Mouse (Mus musculus) spleen, embryonic (tissue): ENCODE data around the gene Olfr148.

Experiments
- CTCF ChIA-PET: fragments of 350-600 bp; sonication (Branson Sonifier 250); formaldehyde crosslinking; loops from one replicate; lab custom pipeline; 2022; lab: Charles Lee

Gene Olfr148

DNA sequence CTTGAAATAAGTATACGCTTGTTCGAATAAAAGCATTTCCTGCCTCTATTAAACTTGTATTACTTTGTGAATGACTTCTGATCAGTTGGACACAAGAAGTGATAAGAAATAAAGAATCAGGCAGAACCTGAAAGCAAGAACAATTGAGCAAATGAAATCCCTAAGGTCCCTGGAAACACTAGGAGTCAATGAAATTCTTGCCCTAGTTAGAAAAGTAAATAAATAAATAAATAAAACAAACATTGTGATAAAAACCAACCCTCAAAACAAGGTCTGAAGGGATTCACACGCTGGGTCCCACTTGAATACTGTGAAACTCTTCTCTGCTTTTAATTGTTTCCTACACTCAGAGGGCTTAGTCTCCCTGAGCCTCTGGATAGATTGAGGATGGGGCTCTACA lies at the start of gene Olfr148:
Gene Olfr148 (plus strand): TSS at position 301 of the 400 bp plus-strand sequence.
- CTCF ChIA-PET, result no interaction called here

DNA sequence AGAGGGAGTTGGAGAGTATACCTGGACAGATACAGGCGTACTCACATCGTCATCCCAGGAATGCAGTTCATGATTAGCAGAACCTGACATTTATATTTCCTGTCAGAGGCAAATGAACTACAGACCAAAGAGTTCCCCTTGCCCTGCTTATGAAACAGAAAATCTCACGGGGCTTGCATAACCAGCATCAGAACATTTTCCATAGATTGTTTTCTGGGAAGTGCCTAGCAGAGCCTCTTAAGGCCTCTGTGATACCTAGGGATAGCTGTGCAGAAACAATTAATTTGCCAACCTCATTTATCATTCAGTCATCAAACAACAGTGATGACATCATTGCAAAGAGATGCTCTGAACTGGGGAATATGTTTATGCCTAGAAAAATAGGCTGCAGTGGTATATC lies 35.0 kb upstream of the Olfr148 start, which contains the start of gene Olfr959:
Gene Olfr959 (minus strand): TSS at position 101 of the 400 bp plus-strand sequence.
- CTCF ChIA-PET, result no interaction called here

DNA sequence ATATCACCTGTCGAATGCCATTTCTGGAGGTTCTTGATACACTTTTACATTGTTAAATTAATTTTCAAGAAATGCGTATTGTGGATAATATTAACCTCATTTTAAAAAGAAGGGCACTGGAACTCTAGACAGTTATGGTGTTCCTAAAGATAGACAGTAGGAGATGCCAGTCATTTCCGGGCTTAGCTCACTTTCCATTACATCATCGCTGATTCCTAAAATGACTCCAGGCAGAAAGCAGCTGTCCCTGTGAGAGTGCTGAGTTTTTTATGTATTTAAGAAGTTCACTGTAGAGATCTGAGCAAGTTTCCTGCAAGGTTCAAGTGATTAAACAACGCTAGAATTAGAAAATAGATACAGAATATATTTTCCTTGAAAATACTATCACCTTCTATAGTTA lies 33.4 kb upstream of the Olfr148 start:
- CTCF ChIA-PET, result no interaction called here

GRCm38 (mm10) chr9:39602536-39603332 lies 7.7 kb upstream of the Olfr148 start:
- CTCF ChIA-PET, result no interaction called here

- CTCF ChIA-PET, result no interaction called here
These were observed 7.1 kb upstream of the Olfr148 start for GRCm38 (mm10) chr9:39603333-39603845.

GRCm38 (mm10) chr9:39603999-39604453 lies 6.4 kb upstream of the Olfr148 start, which contains the start of gene AW551984:
Gene AW551984 (minus strand): TSS chr9:39604403.
- CTCF ChIA-PET, result no interaction called here

DNA sequence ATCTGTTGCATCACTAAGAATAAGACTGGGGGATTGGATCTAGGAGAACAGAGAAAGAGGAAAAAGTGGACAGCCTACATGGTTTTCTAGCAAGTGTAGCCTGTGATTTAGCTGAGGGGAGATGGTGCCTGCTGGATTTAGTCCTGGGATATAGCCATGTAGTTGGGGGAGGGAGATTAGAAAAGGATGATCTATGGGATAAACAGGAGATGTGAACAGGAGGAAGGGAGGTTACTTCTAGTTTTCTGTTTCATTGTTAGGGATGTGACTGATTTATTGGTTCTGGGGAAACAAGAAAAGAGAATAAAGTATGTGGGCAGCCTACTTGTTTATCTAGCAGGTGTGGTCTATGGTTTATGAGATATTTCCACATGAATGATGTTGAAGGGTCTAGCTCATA lies 2.0 kb upstream of the Olfr148 start:
- CTCF ChIA-PET, result no interaction called here

DNA sequence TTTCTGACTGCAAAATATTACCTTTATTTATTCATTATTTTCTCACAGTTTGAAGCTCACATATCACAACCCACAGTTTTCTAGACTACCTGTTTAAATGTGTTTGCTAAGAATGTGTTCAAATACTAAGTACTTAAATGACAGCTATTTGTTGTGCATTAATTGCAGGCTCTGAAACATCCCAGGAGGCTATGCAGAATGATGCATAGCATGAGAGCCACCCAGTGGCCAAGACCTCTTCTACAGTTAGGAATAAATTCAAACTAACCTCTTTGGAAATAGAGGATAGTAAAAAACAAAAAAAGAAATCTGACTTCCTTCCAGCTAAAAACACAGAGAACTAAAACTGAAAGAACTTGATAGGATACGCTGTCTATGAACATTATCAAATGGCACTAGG lies 1.5 kb downstream of the Olfr148 start:
- CTCF ChIA-PET, result no interaction called here

- CTCF ChIA-PET, result no interaction called here
These were observed 10.6 kb downstream of the Olfr148 start, which contains the start of gene Olfr960 for GRCm38 (mm10) chr9:39621073-39621472. Gene Olfr960 (plus strand): TSS chr9:39621373.

DNA sequence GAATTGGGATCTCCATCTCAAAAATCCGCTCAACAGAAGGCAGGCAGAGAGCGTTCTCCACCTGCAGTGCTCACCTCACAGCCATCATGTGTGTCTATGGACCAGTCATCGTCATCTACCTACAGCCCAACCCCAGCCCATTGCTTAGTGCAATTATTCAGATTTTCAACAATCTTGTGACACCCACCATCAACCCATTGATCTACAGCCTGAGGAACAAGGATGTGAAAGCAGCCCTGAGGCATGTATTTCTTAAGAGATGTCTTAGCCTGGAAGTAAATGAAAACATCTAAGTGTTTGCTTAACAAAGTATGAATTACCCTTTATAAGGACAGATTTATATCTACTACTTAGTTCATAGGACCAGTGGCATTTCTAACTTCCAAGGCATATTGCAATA lies 13.3 kb downstream of the Olfr148 start:
- CTCF ChIA-PET, result no interaction called here

GRCm38 (mm10) chr9:39624711-39625110 lies 14.3 kb downstream of the Olfr148 start:
- CTCF ChIA-PET, result no interaction called here

DNA sequence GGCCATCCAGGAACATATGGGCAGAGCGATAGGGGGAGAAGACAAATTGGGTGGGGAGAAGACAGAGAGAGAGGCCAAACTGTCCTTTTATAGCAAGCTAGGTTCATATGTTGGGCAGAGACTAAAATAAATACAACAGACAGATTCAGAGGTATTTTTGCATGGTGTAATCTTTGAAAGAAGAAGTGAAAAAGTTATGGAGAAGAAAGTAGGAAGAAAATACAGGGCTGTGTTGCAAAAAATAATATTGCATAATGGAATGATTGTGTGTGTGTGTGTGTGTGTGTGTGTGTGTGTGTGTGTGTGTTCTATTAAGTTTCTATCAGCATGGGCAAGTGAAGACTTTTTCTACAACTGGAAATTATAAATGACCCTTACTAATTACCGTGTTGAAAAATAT lies 18.6 kb downstream of the Olfr148 start:
- CTCF ChIA-PET, result no interaction called here

GRCm38 (mm10) chr9:39633913-39634594 lies 23.6 kb downstream of the Olfr148 start:
- CTCF ChIA-PET, result no interaction called here

GRCm38 (mm10) chr9:39644785-39645184 lies 34.3 kb downstream of the Olfr148 start, which contains the start of gene Olfr961:
Gene Olfr961 (plus strand): TSS chr9:39645085.
- CTCF ChIA-PET, result no interaction called here

DNA sequence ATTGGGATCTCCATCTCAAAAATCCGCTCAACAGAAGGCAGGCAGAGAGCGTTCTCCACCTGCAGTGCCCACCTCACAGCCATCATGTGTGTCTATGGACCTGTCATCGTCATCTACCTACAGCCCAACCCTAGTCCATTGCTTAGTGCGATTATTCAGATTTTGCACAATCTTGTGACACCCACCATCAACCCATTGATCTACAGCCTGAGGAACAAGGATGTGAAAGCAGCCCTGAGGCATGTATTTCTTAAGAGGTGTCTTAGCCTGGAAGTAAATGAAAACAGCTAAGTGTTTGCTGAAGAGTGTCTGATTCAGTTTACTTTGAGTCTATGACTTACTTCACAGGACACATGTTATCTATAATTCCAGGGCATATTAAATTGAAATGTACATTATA lies 36.9 kb downstream of the Olfr148 start:
- CTCF ChIA-PET, result no interaction called here

GRCm38 (mm10) chr9:39654756-39655396 lies 44.4 kb downstream of the Olfr148 start:
- CTCF ChIA-PET, result no interaction called here
